Mouse (Mus musculus): ENCODE measurements around the gene Gas2l2. TPM values are rescaled to one million over a fixed set of nuclear protein-coding genes. Genes with fewer than 3 reads are reported as not detected.
A peak's percentile ranks its signal among the peaks of the same experiment; 100 is the strongest.

The Gas2l2 gene
- polyA plus RNA-seq, 1 experiment from 2014 or later, result not detected

GRCm38 (mm10) chr11:83410510-83410909, 18.7 kb downstream of the Gas2l2 start:
- Histone ChIP-seq H3K4me2 (peak overlapping the region; percentile 65), H3K27ac (ENCODE audit: low read depth, low read length) (no peak overlapping the region), H3K4me3 (ENCODE audit: low read depth, low read length) (peak overlapping the region; percentile 87), H3K27me3 (ENCODE audit: control insufficient read depth, insufficient read depth, low read length) (no peaks in the 10 kb centered on the region), H3K9ac (ENCODE audit: low read length) (peak overlapping the region; percentile 84; the same call in 1 of the 2 replicates), H3K36me3 (ENCODE audit: control insufficient read depth, insufficient read depth, low read length) (no peaks in the 10 kb centered on the region), H3K9me3 (ENCODE audit: control insufficient read depth, low read length) (no peaks in the 10 kb centered on the region), H3K4me1 (ENCODE audit: control insufficient read depth, insufficient read depth, low read length) (peaks cover 9% of the 10 kb centered on the region)
- DNase-seq (ENCODE audit: low spot score, missing footprints), result no peak
- 26% methylated on average over 6 of the region's 6 CpGs for WGBS
- no peak for ATAC-seq (ENCODE audit: low FRiP score)

DNA sequence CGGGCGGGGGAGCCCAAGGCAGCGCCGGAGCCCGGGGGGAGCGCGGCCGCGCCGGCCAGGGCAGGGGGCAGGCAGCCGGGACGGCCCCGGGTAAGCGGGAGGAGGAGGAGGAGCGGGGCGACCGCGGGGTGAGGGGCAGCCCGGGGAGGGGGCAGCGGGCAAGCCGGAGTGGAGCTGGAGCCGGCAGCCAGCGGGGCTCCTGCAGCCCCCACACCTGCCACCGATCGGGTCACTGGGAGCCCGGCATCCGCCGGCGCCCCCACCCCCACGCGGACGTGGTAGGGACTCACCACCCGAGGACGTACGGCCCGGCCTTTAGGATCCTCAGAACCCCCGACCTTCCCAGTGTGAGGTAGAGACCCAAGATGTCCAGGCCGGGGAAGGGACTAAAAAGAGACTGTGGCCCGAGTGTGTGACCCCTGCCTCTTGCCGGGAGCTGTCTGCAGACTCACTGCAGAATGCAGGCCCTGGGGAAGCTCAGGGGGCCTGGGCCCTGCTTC, 19.4 kb downstream of the Gas2l2 start:
- no peaks in the 10 kb centered on the region for H3K27me3 ChIP-seq (ENCODE audit: control insufficient read depth, insufficient read depth, low read length)
- no peak overlapping the region for H3K27ac ChIP-seq (ENCODE audit: low read depth, low read length)
- under 1% methylated on average over 30 of the region's 40 CpGs for WGBS
- H3K4me1 ChIP-seq (ENCODE audit: control insufficient read depth, insufficient read depth, low read length), result peaks cover 9% of the 10 kb centered on the region
- DNase-seq (ENCODE audit: low spot score, missing footprints) (peak; percentile 93), ATAC-seq (ENCODE audit: low FRiP score) (peak; percentile 70)
- H3K4me3 ChIP-seq (ENCODE audit: low read depth, low read length), result peak overlapping the region; percentile 87
- peak overlapping the region; percentile 84 for H3K9ac ChIP-seq (ENCODE audit: low read length)
- peak overlapping the region; percentile 65 for H3K4me2 ChIP-seq
- no peaks in the 10 kb centered on the region for H3K9me3 ChIP-seq (ENCODE audit: control insufficient read depth, low read length)
- no peaks in the 10 kb centered on the region for H3K36me3 ChIP-seq (ENCODE audit: control insufficient read depth, insufficient read depth, low read length)

GRCm38 (mm10) chr11:83409087-83409754, 20.0 kb downstream of the Gas2l2 start, which contains the start of gene Rasl10b:
Gene Rasl10b (plus strand): TSS chr11:83409137.
- Histone ChIP-seq H3K9me3 (ENCODE audit: control insufficient read depth, low read length) (no peaks in the 10 kb centered on the region), H3K27me3 (ENCODE audit: control insufficient read depth, insufficient read depth, low read length) (no peaks in the 10 kb centered on the region), H3K4me3 (ENCODE audit: low read depth, low read length) (peak within 1 kb of the TSS; percentile 87), H3K27ac (ENCODE audit: low read depth, low read length) (no peak within 1 kb of the TSS), H3K9ac (ENCODE audit: low read length) (peak within 1 kb of the TSS; percentile 84), H3K4me1 (ENCODE audit: control insufficient read depth, insufficient read depth, low read length) (peaks cover 9% of the 10 kb centered on the region), H3K4me2 (peak within 1 kb of the TSS; percentile 65), H3K36me3 (ENCODE audit: control insufficient read depth, insufficient read depth, low read length) (no peaks in the 10 kb centered on the region)
- DNase-seq (ENCODE audit: low spot score, missing footprints) (peak; percentile 95), ATAC-seq (ENCODE audit: low FRiP score) (peak; percentile 82)
- WGBS, result under 1% methylated on average over 41 of the region's 44 CpGs

GRCm38 (mm10) chr11:83408242-83408641, 21.0 kb downstream of the Gas2l2 start:
- no peak overlapping the region for H3K27ac ChIP-seq (ENCODE audit: low read depth, low read length)
- H3K4me3 ChIP-seq (ENCODE audit: low read depth, low read length), result no peak overlapping the region
- DNase-seq (ENCODE audit: low spot score, missing footprints) (no peak), ATAC-seq (ENCODE audit: low FRiP score) (no peak)
- H3K4me2 ChIP-seq, result no peak overlapping the region
- no peaks in the 10 kb centered on the region for H3K36me3 ChIP-seq (ENCODE audit: control insufficient read depth, insufficient read depth, low read length)
- H3K4me1 ChIP-seq (ENCODE audit: control insufficient read depth, insufficient read depth, low read length), result peaks cover 9% of the 10 kb centered on the region
- H3K9me3 ChIP-seq (ENCODE audit: control insufficient read depth, low read length), result no peaks in the 10 kb centered on the region
- no peak overlapping the region for H3K9ac ChIP-seq (ENCODE audit: low read length)
- H3K27me3 ChIP-seq (ENCODE audit: control insufficient read depth, insufficient read depth, low read length), result no peaks in the 10 kb centered on the region
- WGBS, result 53% methylated on average over 8 of the region's 8 CpGs

- ATAC-seq (ENCODE audit: low FRiP score), result no peak
- no peak for DNase-seq (ENCODE audit: low spot score, missing footprints)
- H3K27me3 ChIP-seq (ENCODE audit: control insufficient read depth, insufficient read depth, low read length), result no peaks in the 10 kb centered on the region
- H3K9ac ChIP-seq (ENCODE audit: low read length), result no peak overlapping the region
- no peak overlapping the region for H3K4me2 ChIP-seq
- no peak overlapping the region for H3K4me3 ChIP-seq (ENCODE audit: low read depth, low read length)
- H3K9me3 ChIP-seq (ENCODE audit: control insufficient read depth, low read length), result no peaks in the 10 kb centered on the region
- H3K4me1 ChIP-seq (ENCODE audit: control insufficient read depth, insufficient read depth, low read length), result peaks cover 9% of the 10 kb centered on the region
- no peaks in the 10 kb centered on the region for H3K36me3 ChIP-seq (ENCODE audit: control insufficient read depth, insufficient read depth, low read length)
- 66% methylated on average over 3 of the region's 3 CpGs for WGBS
- no peak overlapping the region for H3K27ac ChIP-seq (ENCODE audit: low read depth, low read length)
Measured at GRCm38 (mm10) chr11:83406391-83406790, 22.9 kb downstream of the Gas2l2 start.

DNA sequence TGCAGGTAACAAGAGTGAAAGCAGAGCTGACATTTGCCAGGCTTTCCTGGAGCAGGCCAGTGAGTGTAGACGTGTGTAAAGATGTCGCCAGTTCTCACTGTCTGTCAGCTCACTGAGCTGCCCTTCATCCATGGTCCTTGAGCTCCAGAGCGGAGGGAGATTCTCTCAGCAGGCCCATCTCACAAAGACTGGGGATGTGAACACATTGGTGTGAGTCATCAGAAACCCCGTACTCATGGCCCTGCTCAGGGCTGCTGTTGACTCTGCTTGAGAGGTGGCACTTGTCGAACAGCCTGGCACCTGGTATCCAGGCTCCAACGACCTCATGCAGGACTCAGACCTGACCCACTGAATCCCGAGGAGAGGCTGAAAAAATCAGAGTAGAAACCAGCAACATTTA, 25.5 kb downstream of the Gas2l2 start:
- WGBS, result 81% methylated on average over 7 of the region's 7 CpGs
- Histone ChIP-seq H3K27me3 (ENCODE audit: control insufficient read depth, insufficient read depth, low read length) (no peaks in the 10 kb centered on the region), H3K9ac (ENCODE audit: low read length) (no peak overlapping the region)

GRCm38 (mm10) chr11:83398724-83399123, 30.5 kb downstream of the Gas2l2 start:
- 85% methylated on average over 5 of the region's 5 CpGs for WGBS
- peaks cover 11% of the 10 kb centered on the region for H3K4me1 ChIP-seq (ENCODE audit: control insufficient read depth, insufficient read depth, low read length)
- H3K27ac ChIP-seq (ENCODE audit: low read depth, low read length), result no peak overlapping the region
- H3K9ac ChIP-seq (ENCODE audit: low read length), result no peak overlapping the region
- DNase-seq (ENCODE audit: low spot score, missing footprints), result no peak
- H3K4me2 ChIP-seq, result no peak overlapping the region
- no peaks in the 10 kb centered on the region for H3K27me3 ChIP-seq (ENCODE audit: control insufficient read depth, insufficient read depth, low read length)
- ATAC-seq (ENCODE audit: low FRiP score), result no peak
- peaks cover 12% of the 10 kb centered on the region for H3K36me3 ChIP-seq (ENCODE audit: control insufficient read depth, insufficient read depth, low read length)
- H3K9me3 ChIP-seq (ENCODE audit: control insufficient read depth, low read length), result no peaks in the 10 kb centered on the region
- H3K4me3 ChIP-seq (ENCODE audit: low read depth, low read length), result no peak overlapping the region

More for the DNA sequence above, 25.5 kb downstream of the Gas2l2 start:
- no peaks in the 10 kb centered on the region for H3K9me3 ChIP-seq (ENCODE audit: control insufficient read depth, low read length)
- peaks cover 4% of the 10 kb centered on the region; the same call in 1 of the 2 replicates for H3K36me3 ChIP-seq (ENCODE audit: control insufficient read depth, insufficient read depth, low read length)
- H3K4me1 ChIP-seq (ENCODE audit: control insufficient read depth, insufficient read depth, low read length), result no peaks in the 10 kb centered on the region
- no peak overlapping the region for H3K4me3 ChIP-seq (ENCODE audit: low read depth, low read length)
- no peak overlapping the region for H3K4me2 ChIP-seq
- no peak for DNase-seq (ENCODE audit: low spot score, missing footprints)
- no peak for ATAC-seq (ENCODE audit: low FRiP score)
- no peak overlapping the region for H3K27ac ChIP-seq (ENCODE audit: low read depth, low read length)

DNA sequence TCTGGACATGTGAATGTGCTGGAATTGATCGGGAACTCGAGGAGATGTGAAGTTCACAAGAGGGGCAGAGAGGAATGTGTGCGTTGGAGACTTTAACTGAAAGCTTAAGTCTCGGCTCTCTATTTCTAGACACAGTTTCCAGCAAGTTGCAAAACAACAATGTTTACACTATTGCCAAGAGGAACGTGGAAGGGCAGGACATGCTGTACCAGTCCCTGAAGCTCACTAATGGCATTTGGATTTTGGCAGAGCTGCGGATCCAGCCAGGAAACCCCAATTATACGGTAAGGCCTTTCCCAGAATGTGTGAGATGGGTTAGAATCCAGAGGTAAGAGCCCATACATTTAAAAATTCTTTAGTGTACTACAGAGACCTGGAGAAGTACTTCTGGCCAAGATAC, 31.6 kb downstream of the Gas2l2 start:
- WGBS, result 89% methylated on average over 7 of the region's 7 CpGs
- no peaks in the 10 kb centered on the region for H3K9me3 ChIP-seq (ENCODE audit: control insufficient read depth, low read length)
- H3K27me3 ChIP-seq (ENCODE audit: control insufficient read depth, insufficient read depth, low read length), result no peaks in the 10 kb centered on the region
- no peak for DNase-seq (ENCODE audit: low spot score, missing footprints)
- ATAC-seq (ENCODE audit: low FRiP score), result no peak
- H3K27ac ChIP-seq (ENCODE audit: low read depth, low read length), result no peak overlapping the region
- no peak overlapping the region for H3K4me3 ChIP-seq (ENCODE audit: low read depth, low read length)
- peaks cover 11% of the 10 kb centered on the region for H3K4me1 ChIP-seq (ENCODE audit: control insufficient read depth, insufficient read depth, low read length)
- H3K36me3 ChIP-seq (ENCODE audit: control insufficient read depth, insufficient read depth, low read length), result peaks cover 12% of the 10 kb centered on the region
- H3K4me2 ChIP-seq, result no peak overlapping the region
- H3K9ac ChIP-seq (ENCODE audit: low read length), result no peak overlapping the region

DNA sequence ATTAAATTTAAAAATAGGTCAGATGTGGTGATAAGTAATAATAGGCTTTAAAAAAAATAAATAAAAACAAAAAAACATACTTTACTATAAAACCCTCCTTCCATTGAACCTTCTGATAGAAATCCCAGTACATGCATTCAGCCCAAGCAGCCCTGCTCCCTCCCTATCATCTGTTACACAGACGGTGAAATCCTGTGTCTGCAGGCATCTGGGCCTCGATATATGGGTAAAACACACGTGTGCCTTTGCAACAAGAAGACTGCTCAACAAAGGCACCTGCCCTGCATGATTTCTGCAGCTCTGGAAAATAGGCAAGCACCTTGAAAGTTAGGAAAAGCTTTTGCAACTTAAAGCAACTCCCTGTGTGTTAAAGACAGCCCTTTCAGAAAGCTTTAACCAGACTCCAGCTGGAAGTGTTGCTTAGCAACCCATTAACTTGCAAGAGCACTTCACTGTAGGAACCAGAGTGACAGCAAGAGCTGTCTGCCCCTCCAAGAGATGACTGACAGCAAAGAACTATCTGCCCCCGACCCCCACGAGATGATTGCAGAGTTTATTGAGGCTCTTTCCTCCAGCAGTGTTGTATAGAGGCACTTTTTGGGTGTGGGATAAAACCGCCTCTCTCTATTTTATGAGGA, 34.3 kb downstream of the Gas2l2 start:
- Histone ChIP-seq H3K36me3 (ENCODE audit: control insufficient read depth, insufficient read depth, low read length) (peaks cover 10% of the 10 kb centered on the region), H3K9me3 (ENCODE audit: control insufficient read depth, low read length) (no peaks in the 10 kb centered on the region), H3K4me1 (ENCODE audit: control insufficient read depth, insufficient read depth, low read length) (peaks cover 11% of the 10 kb centered on the region), H3K9ac (ENCODE audit: low read length) (no peak overlapping the region), H3K4me2 (no peak overlapping the region), H3K4me3 (ENCODE audit: low read depth, low read length) (no peak overlapping the region), H3K27ac (ENCODE audit: low read depth, low read length) (no peak overlapping the region), H3K27me3 (ENCODE audit: control insufficient read depth, insufficient read depth, low read length) (no peaks in the 10 kb centered on the region)
- ATAC-seq (ENCODE audit: low FRiP score) (no peak), DNase-seq (ENCODE audit: low spot score, missing footprints) (no peak)
- WGBS, result 28% methylated on average over 6 of the region's 6 CpGs

Data from midbrain, embryonic 11.5 days (tissue).